Mouse (Mus musculus): ENCODE measurements around the gene Rft1. TPM values are rescaled to one million over a fixed set of nuclear protein-coding genes. Genes with fewer than 3 reads are reported as not detected.

The Rft1 gene
- polyA plus RNA-seq, 1 experiment from 2014 or later = 12.8 TPM

DNA sequence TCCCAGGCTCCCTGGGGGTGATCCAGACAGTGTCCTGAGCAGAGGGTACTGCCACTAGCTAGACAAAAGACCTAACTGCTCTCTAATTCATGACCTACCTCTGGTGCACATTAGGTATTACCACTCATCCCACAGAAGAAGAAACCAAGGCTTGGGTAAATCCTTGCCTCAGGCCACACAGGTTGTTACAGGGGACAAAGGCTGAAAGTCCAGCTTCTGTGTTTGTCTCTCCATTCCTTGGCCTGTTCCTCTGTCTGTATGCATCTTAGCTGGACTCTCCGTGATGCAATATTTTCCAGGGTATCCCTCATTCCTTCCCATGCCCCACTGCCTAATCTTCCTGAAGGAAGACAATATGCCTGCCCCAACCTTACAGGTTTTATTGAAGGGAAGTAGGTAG lies 19.7 kb upstream of the Rft1 start:
- Histone ChIP-seq H3K4me3 (no peak overlapping the region), H3K9me3 (no peaks in the 10 kb centered on the region), H3K27me3 (peaks cover 6% of the 10 kb centered on the region), H3K36me3 (no peaks in the 10 kb centered on the region), H3K9ac (replicated peaks) (no peak overlapping the region), H3K4me2 (replicated peaks) (no peak overlapping the region), H3K4me1 (no peaks in the 10 kb centered on the region), H3K27ac (replicated peaks) (no peak overlapping the region)
- ATAC-seq (ENCODE audit: low FRiP score, low read depth) = no peak
- WGBS = 83% methylated on average over 1 of the region's 1 CpGs

DNA sequence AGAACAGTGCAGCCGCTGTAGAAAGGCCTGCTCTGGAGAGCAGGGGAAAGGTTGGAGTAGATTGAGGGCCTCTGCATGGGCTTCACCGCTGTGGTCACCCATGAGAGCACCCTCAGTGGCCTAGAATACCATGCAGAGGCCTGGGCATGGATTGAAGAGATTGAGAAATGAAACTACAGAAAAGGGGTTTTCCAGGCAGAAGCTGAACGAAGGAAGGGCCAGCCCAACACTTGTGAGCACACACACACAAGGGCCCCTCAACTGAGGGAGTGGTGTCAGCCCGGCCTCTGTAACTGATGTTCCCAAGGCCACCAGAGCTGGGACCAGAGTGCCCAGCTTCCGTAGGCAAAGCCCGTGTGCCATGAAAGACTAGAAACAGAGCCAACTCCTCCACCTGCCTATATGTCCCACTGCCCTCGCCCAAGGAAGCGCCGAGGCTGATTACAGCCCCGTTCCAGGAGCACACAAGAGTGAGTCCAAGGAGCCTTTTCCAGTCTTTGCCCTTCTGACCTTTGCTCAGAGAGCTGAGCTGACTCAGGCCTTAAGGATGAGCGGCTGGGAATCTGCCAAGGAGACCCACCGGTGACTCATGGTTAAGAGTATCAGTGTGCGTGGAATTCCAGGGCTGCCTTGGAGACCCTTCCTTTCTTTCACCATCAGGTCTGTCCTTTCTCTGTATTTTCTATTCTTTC lies 18.8 kb upstream of the Rft1 start:
- H3K27ac ChIP-seq (replicated peaks) = no peak overlapping the region
- H3K9ac ChIP-seq (replicated peaks) = no peak overlapping the region
- ATAC-seq (ENCODE audit: low FRiP score, low read depth) = no peak
- H3K4me2 ChIP-seq (replicated peaks) = no peak overlapping the region
- H3K4me1 ChIP-seq = no peaks in the 10 kb centered on the region
- H3K4me3 ChIP-seq = no peak overlapping the region
- H3K9me3 ChIP-seq = no peaks in the 10 kb centered on the region
- 82% methylated on average over 13 of the region's 13 CpGs for WGBS
- H3K36me3 ChIP-seq = no peaks in the 10 kb centered on the region
- H3K27me3 ChIP-seq = peaks cover 3% of the 10 kb centered on the region

DNA sequence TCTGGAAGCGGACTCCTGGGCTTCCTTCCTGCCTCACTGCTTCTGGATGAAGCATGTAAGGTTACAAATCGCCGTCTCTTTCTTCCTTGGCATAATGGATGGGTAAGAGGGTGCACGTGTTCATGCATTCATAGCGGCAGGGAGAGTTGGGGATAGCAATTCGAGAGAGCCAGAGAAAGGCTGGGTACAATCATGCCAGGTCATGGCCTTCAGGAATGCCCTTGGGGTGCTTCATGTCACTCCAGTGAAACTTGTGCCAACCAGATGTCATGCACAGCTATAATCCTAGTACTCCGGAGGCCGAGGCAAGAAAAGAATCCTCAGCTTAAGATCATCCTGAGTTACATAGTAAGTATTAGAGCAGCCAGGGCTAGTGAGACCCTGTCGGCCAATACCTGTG lies 17.7 kb upstream of the Rft1 start:
- Histone ChIP-seq H3K27me3 (peaks cover 2% of the 10 kb centered on the region), H3K4me2 (replicated peaks) (no peak overlapping the region), H3K4me1 (no peaks in the 10 kb centered on the region), H3K27ac (replicated peaks) (no peak overlapping the region), H3K4me3 (no peak overlapping the region), H3K9ac (replicated peaks) (no peak overlapping the region), H3K9me3 (no peaks in the 10 kb centered on the region), H3K36me3 (no peaks in the 10 kb centered on the region)
- ATAC-seq (ENCODE audit: low FRiP score, low read depth) = no peak
- WGBS = 85% methylated on average over 9 of the region's 9 CpGs

DNA sequence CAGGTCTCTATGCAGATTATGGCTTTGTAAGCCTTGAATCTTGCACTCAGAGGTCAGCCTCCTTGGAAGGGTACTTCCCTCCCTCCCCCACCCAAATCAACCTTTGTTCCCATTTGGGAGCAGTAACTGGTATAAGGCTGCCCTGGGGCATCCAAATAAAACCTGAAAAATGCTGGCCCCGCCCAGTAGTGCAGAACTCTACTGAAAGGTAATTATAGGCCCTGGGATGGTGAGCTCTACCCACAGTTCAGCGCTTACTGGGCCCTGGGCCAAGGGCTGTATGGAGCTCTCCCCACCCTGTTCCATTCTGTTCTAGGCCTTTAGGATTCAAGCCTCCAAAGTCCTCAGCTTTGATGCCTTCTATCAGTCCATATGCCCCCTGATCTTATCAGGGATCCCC lies 17.1 kb upstream of the Rft1 start:
- Histone ChIP-seq H3K4me3 (no peak overlapping the region), H3K4me1 (no peaks in the 10 kb centered on the region), H3K9me3 (no peaks in the 10 kb centered on the region), H3K27ac (replicated peaks) (no peak overlapping the region), H3K27me3 (peaks cover 2% of the 10 kb centered on the region), H3K9ac (replicated peaks) (no peak overlapping the region), H3K36me3 (no peaks in the 10 kb centered on the region), H3K4me2 (replicated peaks) (no peak overlapping the region)
- WGBS = 76% methylated on average over 2 of the region's 2 CpGs
- no peak for ATAC-seq (ENCODE audit: low FRiP score, low read depth)

DNA sequence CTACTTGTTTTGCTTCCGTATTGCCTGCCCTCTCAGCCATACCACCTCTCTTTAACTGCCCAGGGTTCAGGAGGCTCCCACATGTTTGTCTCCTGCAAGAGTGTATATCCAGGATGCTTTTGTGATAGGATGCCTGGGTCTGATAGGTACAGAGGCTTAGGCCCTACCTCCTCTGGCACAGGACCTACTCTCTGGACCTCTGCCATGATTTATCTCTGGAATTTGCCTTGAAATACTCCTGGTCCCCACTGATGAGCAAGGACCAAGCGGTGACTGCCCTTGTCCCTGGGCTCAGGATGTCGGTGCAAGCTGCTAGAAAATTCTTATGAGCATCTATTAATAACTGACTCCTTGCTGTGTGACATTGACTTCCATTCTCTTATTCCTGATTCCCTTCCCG lies 16.2 kb upstream of the Rft1 start:
- no peaks in the 10 kb centered on the region; the same call in 1 of the 2 replicates for H3K27me3 ChIP-seq
- no peak for ATAC-seq (ENCODE audit: low FRiP score, low read depth)
- H3K36me3 ChIP-seq = no peaks in the 10 kb centered on the region
- no peak overlapping the region for H3K9ac ChIP-seq (replicated peaks)
- H3K9me3 ChIP-seq = no peaks in the 10 kb centered on the region
- no peak overlapping the region for H3K4me2 ChIP-seq (replicated peaks)
- H3K27ac ChIP-seq (replicated peaks) = no peak overlapping the region
- no peak overlapping the region for H3K4me3 ChIP-seq
- no peaks in the 10 kb centered on the region for H3K4me1 ChIP-seq
- 95% methylated on average over 4 of the region's 4 CpGs for WGBS

DNA sequence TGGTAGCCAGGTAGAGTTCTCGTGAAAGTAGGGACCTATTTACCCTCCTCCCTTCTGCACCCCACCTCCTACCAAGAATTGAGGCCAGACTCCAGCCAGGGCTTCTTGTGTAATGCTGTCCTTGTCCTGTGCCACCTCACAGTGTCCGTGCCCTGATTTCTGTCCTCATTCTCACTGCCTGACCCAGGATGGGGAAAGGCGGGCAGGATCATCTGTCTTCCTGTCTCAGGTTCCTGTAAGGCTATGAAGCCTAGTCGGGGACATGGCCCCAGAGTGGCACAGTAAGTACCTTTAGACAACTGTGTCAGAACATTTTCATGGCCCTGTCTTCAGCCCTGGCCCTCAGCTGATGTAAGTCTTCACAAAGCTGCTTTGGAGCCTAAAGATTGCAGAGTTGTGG lies 15.5 kb upstream of the Rft1 start:
- Histone ChIP-seq H3K4me1 (no peaks in the 10 kb centered on the region), H3K27ac (replicated peaks) (no peak overlapping the region), H3K9ac (replicated peaks) (no peak overlapping the region), H3K9me3 (no peaks in the 10 kb centered on the region), H3K36me3 (no peaks in the 10 kb centered on the region), H3K27me3 (no peaks in the 10 kb centered on the region; the same call in 1 of the 2 replicates), H3K4me2 (replicated peaks) (no peak overlapping the region), H3K4me3 (no peak overlapping the region)
- no peak for ATAC-seq (ENCODE audit: low FRiP score, low read depth)
- WGBS = 82% methylated on average over 4 of the region's 4 CpGs

DNA sequence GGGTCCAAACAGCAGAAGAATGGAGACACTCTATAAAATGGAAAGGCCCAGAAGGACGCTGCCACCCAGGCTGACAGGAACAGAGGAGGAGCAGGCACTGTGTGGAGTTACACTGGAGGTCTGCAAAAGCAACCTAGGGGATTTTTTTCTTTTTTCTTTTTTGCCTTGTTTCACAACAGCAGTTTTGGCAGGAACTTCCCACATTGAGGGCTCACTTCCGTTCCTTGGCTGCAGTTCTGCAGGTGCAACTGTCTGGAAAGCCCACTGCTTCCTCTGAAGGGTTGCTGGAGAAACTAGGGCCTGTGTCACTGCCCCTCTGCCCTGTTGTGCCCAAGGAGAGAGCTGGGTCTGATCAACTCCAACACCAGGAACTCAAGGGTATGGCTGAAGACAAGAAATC lies 12.4 kb upstream of the Rft1 start:
- 72% methylated on average over 2 of the region's 2 CpGs for WGBS
- ATAC-seq (ENCODE audit: low FRiP score, low read depth) = no peak

DNA sequence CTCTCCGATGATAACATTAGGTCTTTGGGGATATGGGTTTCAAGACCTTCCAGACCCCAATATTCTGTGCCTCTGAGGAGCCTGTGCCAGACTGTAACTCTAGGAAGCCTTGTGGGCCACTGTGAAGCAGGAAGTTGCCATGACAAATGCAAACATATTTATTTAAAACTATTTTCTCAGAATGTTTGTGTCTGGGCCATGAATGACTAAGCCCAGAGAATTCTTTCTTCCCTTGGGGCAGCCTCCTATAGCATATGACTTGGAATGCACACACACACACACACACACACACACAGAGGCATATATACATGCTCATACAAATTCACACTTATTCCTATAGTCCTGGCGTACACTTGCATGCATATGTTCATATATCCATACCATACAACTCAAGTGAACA lies 10.1 kb upstream of the Rft1 start:
- Histone ChIP-seq H3K9me3 (no peaks in the 10 kb centered on the region), H3K4me2 (replicated peaks) (no peak overlapping the region), H3K4me1 (no peaks in the 10 kb centered on the region), H3K27ac (replicated peaks) (no peak overlapping the region), H3K4me3 (no peak overlapping the region), H3K36me3 (no peaks in the 10 kb centered on the region), H3K9ac (replicated peaks) (no peak overlapping the region), H3K27me3 (no peaks in the 10 kb centered on the region)
- 97% methylated on average over 2 of the region's 2 CpGs for WGBS
- no peak for ATAC-seq (ENCODE audit: low FRiP score, low read depth)

More for the DNA sequence above, 12.4 kb upstream of the Rft1 start:
- Histone ChIP-seq H3K36me3 (no peaks in the 10 kb centered on the region), H3K9ac (replicated peaks) (no peak overlapping the region), H3K9me3 (no peaks in the 10 kb centered on the region), H3K27me3 (no peaks in the 10 kb centered on the region; the same call in 1 of the 2 replicates), H3K27ac (replicated peaks) (no peak overlapping the region), H3K4me2 (replicated peaks) (no peak overlapping the region), H3K4me3 (no peak overlapping the region), H3K4me1 (no peaks in the 10 kb centered on the region)

DNA sequence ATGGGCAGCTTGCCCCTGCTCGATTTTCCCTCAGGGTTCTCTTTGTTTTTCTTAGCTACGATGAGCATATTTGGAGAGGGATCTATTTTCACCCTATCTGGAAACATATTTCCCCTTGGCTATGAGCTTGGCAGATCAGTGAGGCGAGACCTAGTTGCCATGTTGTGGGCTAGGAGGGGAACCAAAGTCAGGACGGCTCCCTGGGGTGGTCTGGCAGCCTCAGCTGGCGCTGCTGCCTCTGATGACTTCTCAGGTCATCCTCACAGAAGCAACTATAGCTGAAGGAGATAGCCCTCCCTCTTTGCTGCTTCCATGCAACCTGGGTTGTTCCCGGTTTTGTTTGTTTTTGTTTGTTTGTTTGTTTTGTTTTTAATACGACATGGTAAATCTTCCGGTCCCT lies 9.1 kb upstream of the Rft1 start:
- ATAC-seq (ENCODE audit: low FRiP score, low read depth) = no peak
- no peak overlapping the region for H3K27ac ChIP-seq (replicated peaks)
- H3K4me3 ChIP-seq = no peak overlapping the region
- H3K4me2 ChIP-seq (replicated peaks) = no peak overlapping the region
- no peak overlapping the region for H3K9ac ChIP-seq (replicated peaks)
- no peaks in the 10 kb centered on the region for H3K36me3 ChIP-seq
- H3K9me3 ChIP-seq = no peaks in the 10 kb centered on the region
- H3K4me1 ChIP-seq = no peaks in the 10 kb centered on the region
- no peaks in the 10 kb centered on the region for H3K27me3 ChIP-seq
- 69% methylated on average over 8 of the region's 8 CpGs for WGBS

DNA sequence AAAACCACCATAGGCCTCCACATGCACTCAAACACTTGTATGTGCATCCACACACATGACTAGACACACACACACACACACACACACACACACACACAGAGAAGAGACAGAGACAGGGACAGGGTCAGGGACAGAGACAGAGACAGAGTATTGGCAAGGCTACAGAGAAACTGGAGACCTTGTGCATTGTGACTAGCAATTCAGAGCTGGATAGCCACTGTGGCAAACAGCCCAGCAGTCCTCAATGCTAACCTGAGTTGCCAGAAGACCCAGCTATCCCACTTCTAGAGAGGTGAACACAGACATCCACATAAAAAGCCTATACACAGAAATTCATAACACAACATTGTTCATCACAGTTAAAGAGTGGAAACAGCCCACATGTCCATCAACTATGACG lies 7.7 kb upstream of the Rft1 start:
- Histone ChIP-seq H3K36me3 (no peaks in the 10 kb centered on the region), H3K4me2 (replicated peaks) (no peak overlapping the region), H3K4me3 (no peak overlapping the region), H3K27me3 (no peaks in the 10 kb centered on the region), H3K9ac (replicated peaks) (no peak overlapping the region), H3K9me3 (no peaks in the 10 kb centered on the region), H3K4me1 (no peaks in the 10 kb centered on the region), H3K27ac (replicated peaks) (no peak overlapping the region)
- WGBS = 82% methylated on average over 1 of the region's 1 CpGs
- ATAC-seq (ENCODE audit: low FRiP score, low read depth) = no peak

DNA sequence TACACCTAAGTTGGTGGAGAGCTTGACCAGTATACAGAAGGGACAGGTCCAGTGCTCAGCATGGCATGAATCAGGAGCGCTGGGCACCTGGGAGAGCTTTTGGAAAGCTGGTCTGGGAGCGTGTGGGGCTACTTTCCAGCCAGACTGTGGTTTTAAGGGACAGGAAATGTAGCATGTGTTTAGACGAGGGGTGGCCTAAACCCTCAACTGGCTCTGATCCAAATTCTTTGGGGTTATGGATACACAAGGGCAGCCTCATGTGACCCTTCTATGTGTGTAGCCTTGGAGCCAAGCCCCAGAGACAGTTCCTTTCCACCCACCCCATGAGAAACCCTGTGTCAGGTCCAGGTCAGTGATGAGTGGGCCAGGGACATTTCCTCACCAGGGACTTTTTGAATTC lies 5.7 kb upstream of the Rft1 start:
- Histone ChIP-seq H3K9ac (replicated peaks) (no peak overlapping the region), H3K27me3 (no peaks in the 10 kb centered on the region; the same call in 1 of the 2 replicates), H3K4me3 (no peak overlapping the region), H3K4me2 (replicated peaks) (no peak overlapping the region), H3K36me3 (no peaks in the 10 kb centered on the region), H3K9me3 (no peaks in the 10 kb centered on the region), H3K4me1 (no peaks in the 10 kb centered on the region), H3K27ac (replicated peaks) (no peak overlapping the region)
- ATAC-seq (ENCODE audit: low FRiP score, low read depth) = no peak
- 72% methylated on average over 3 of the region's 3 CpGs for WGBS

DNA sequence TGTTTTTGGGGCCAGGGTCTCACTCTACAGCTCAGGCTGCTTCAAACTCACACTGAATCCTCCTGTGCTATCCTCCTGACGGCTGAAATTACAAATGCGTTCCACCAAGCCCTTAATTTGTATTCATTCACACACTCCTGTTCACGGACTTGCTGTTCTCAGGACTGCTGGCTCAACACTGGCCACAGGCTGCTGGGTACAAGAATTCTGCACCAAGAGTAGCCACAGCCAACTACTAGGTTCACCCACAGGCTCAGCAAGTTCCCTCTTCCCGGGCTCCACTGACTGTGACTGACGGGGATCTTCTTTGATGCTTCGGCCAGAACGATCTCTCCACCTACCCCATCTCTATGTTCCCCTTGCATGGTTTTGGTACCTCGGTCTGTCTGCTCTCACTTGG lies 4.4 kb upstream of the Rft1 start:
- Histone ChIP-seq H3K27ac (replicated peaks) (no peak overlapping the region), H3K4me3 (no peak overlapping the region), H3K36me3 (no peaks in the 10 kb centered on the region), H3K4me1 (peaks cover 2% of the 10 kb centered on the region), H3K4me2 (replicated peaks) (no peak overlapping the region), H3K9ac (replicated peaks) (no peak overlapping the region), H3K27me3 (no peaks in the 10 kb centered on the region; the same call in 1 of the 2 replicates), H3K9me3 (no peaks in the 10 kb centered on the region)
- ATAC-seq (ENCODE audit: low FRiP score, low read depth) = no peak
- 77% methylated on average over 8 of the region's 8 CpGs for WGBS

DNA sequence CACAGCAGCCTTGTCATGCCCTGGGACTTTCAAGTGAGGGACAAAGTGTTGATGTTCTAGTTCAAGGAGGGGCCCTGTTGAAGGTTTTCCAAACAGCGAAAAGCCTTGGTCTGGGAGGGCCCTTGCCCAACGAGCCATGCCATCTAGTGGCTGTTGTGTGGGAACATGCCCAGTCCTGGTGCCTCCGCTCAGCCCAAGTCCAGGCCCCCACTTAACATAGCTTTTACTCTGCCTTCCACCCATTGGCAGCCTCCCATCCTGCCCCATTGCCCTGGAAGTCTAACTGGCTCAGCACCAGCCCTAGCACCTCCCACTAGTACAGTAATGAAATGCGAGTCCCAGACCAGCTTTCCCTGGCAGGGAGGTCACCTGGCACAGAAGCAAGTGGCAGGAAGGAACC lies 3.2 kb upstream of the Rft1 start:
- H3K27ac ChIP-seq (replicated peaks) = no peak overlapping the region
- H3K27me3 ChIP-seq = no peaks in the 10 kb centered on the region; the same call in 1 of the 2 replicates
- H3K9ac ChIP-seq (replicated peaks) = no peak overlapping the region
- 25% methylated on average over 4 of the region's 4 CpGs for WGBS
- no peaks in the 10 kb centered on the region for H3K9me3 ChIP-seq
- no peaks in the 10 kb centered on the region for H3K36me3 ChIP-seq
- ATAC-seq (ENCODE audit: low FRiP score, low read depth) = no peak
- H3K4me1 ChIP-seq = peaks cover 7% of the 10 kb centered on the region
- no peak overlapping the region for H3K4me3 ChIP-seq
- no peak overlapping the region for H3K4me2 ChIP-seq (replicated peaks)

Measured in midbrain, embryonic 12.5 days (tissue).